Comparison of ENCODE assay signal across 13 mouse cellular contexts in genomic region chr3:105803600-105803999, GRCm38 (mm10). TPM values are rescaled to one million over a fixed set of nuclear protein-coding genes. Genes with fewer than 3 reads are reported as not detected.
A peak's percentile ranks its signal among the peaks of the same experiment; 100 is the strongest.
DNase-seq lines count a peak whose midpoint lies in the region; ATAC-seq and TF ChIP-seq lines count a peak whose summit lies in the region.
"Had no signal": no experiment of that assay in that cellular context is flagged by ENCODE, and none has a peak within 500 bp of the region (broad histone marks: within the 10 kb centered on the region; RNA-seq: fewer than 3 reads in every experiment).

No protein-coding gene starts in this region.

- 0 out of 2 replicates have a peak overlapping the region, but pooled peaks have one; percentile 8 for H3K4me2 ChIP-seq in lung, postnatal 0 days (replicated peaks; ENCODE audit: low read depth, low read length)
- H3K4me2 ChIP-seq: midbrain, embryonic 12.5 days had no signal

- peak; percentile 54 for TF ChIP-seq EP300 in lung, postnatal 0 days (IDR thresholded peaks at IDR 0.05)

- H3K36me3 ChIP-seq in lung, postnatal 0 days (ENCODE audit: insufficient read depth, low read length): no peaks in the 10 kb centered on the region
- H3K36me3 ChIP-seq: hindbrain, embryonic 10.5 days; midbrain, embryonic 12.5 days had no signal

- no peak overlapping the region for H3K4me3 ChIP-seq in lung, postnatal 0 days (ENCODE audit: low read depth, low read length)
- H3K4me3 ChIP-seq: hindbrain, embryonic 10.5 days; midbrain, embryonic 12.5 days had no signal

- peaks cover 9% of the 10 kb centered on the region; the same call in 1 of the 2 replicates for H3K4me1 ChIP-seq in lung, postnatal 0 days (ENCODE audit: insufficient read depth, low read depth, low read length)

- no peaks in the 10 kb centered on the region for H3K27me3 ChIP-seq in lung, postnatal 0 days (replicated peaks; ENCODE audit: insufficient read depth, low read length)
- H3K27me3 ChIP-seq: midbrain, embryonic 12.5 days had no signal

- WGBS in lung, postnatal 0 days: 61% methylated on average over 11 of the region's 11 CpGs

- H3K27ac ChIP-seq in lung, postnatal 0 days (ENCODE audit: low read length): peak overlapping the region; percentile 40; the same call in 1 of the 2 replicates
- H3K27ac ChIP-seq: hindbrain, embryonic 10.5 days; midbrain, embryonic 12.5 days had no signal

- H3K9ac ChIP-seq in lung, postnatal 0 days (replicated peaks; ENCODE audit: low read depth): no peak overlapping the region
- H3K9ac ChIP-seq: midbrain, embryonic 12.5 days had no signal

- ATAC-seq in lung, postnatal 0 days: no peak
- ATAC-seq in cerebellum, adult (ENCODE audit: insufficient number of reproducible peaks, low FRiP score, low TSS enrichment): no peak
- ATAC-seq: intestine, postnatal 0 days had no signal

- no peak for TF ChIP-seq CTCF in lung, postnatal 0 days (IDR thresholded peaks at IDR 0.05)

- no peaks in the 10 kb centered on the region for H3K9me3 ChIP-seq in lung, postnatal 0 days (ENCODE audit: low read length)
- H3K9me3 ChIP-seq: hindbrain, embryonic 10.5 days; midbrain, embryonic 12.5 days had no signal

- peak; percentile 25 for DNase-seq in adrenal gland, adult 2 months
- no peak for DNase-seq in adrenal gland, adult 18-20 months (ENCODE audit: low spot score in 2 of 2)
- no peak for DNase-seq in lung, postnatal 0 days (ENCODE audit: low spot score)
- no peak for DNase-seq in lung, postnatal 14 days
- peak; percentile 83 for DNase-seq in induced T-regulatory cell, adult 2 months (ENCODE audit: low read depth)
- peak; percentile 56 for DNase-seq in naive thymus-derived CD4-positive, alpha-beta T cell, adult 2 months (ENCODE audit: low read depth)
- DNase-seq in kidney, postnatal 10 days: no peak
- DNase-seq: cerebellum, adult 18-20 months; kidney, postnatal 25 days had no signal

RNA-seq across cellular contexts. Expression of gene Rap1a, which starts 2.5 kb away (rescaled TPM):
- total RNA-seq in adrenal gland, adult 2 months (2021): 100 to 1,000 TPM; 143 to 188 TPM
- 1.5 and 1.6 TPM in 2 replicates for polyA plus RNA-seq in adrenal gland, adult 2 months (2012; rRNA removed)
- total RNA-seq in adrenal gland, adult 18-20 months (2021): 100 to 1,000 TPM; 135 to 179 TPM
- polyA plus RNA-seq in lung, postnatal 0 days (2015; fragmentation: Nextera tagmentation; extraction: Ambion mirVana): 166 and 190 TPM in 2 replicates

Comparison
In these comparisons a context has a peak if more than half of its experiments do, and no peak if none do; other contexts are left out.
1. DNase-seq: peak in adrenal gland, adult 2 months (single experiment), induced T-regulatory cell, adult 2 months (single experiment) and naive thymus-derived CD4-positive, alpha-beta T cell, adult 2 months (single experiment); none in adrenal gland, adult 18-20 months (0 of 2), lung, postnatal 0 days (single experiment), lung, postnatal 14 days (single experiment) and kidney, postnatal 10 days (single experiment).